Mouse (Mus musculus): ENCODE data around the gene Eef2.
"Not testable (repeated sequence)": the region's sequence is repeated elsewhere in the genome, so short reads cannot be mapped to it uniquely, and the experiment has no call there.

Gene Eef2

GRCm38 (mm10) chr10:81179451-81180342 is 3.3 kb downstream of the Eef2 start:
- DNase-seq (ENCODE audit: low read depth in 1 of 2, low spot score in 2 of 2) = no peak

GRCm38 (mm10) chr10:81180946-81181345 is 4.5 kb downstream of the Eef2 start:
- DNase-seq (ENCODE audit: low read depth in 1 of 2, low spot score in 2 of 2) = no peak

- not testable (repeated sequence) for DNase-seq (ENCODE audit: low read depth in 1 of 2, low spot score in 2 of 2)
Measured at GRCm38 (mm10) chr10:81181860-81182259, 5.4 kb downstream of the Eef2 start.

DNA sequence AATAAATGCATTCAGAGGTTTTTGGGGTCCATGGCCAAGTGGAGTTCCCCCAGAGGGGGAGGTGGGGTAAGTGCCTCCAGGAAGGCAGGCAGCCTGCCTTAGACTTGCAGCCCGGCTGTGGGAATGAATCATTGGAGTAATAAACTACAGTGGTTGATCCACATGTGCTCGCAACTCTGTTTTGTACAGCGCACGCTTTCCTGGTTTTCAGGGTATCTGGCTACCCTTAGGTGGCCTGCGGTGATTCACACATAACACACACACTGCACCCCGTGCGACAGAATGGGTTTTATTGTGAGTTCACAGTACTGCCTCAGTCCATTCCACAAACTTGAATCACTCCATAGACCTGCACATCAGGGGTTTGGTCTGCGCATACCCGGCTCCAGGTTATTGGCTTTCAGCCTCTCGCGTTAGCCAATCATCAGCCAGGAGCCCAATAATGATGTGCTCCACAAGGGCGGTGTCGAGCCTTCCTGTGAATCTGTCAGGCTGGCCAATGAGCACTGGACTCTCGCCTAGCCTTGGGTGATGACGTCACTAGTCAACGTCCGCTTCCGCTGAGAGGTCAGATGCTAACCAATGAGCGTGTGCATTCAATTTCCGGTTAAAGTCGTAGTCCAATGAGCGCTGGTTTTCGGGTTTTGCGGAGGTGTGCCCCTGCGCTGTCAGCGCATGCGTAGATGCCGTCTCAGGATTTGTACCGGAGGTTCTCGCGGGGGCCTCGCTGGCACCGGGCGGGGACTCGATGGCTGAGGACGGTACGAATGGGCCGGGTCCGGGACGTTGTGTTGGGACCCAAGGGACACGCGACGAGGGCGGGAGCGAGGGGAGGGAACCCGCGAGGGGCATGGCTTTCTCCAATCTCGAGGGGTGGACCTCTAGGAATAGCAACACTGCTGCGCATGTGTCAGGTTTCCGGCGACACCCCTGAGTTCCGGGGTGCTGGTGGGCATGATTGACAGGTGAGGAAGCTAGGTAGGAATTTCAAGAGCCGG is 6.2 kb downstream of the Eef2 start, which contains the start of gene Dapk3:
Gene Dapk3 (plus strand): TSS at position 670 of the 998 bp plus-strand sequence.
- DNase-seq (ENCODE audit: low read depth in 1 of 2, low spot score in 2 of 2) = peak; percentile 89 to 94

GRCm38 (mm10) chr10:81183805-81184204 is 7.4 kb downstream of the Eef2 start, which contains the start of gene 4930442H23Rik:
Gene 4930442H23Rik, minus strand, starts transcription at chr10:81183849.
- no peak for DNase-seq (ENCODE audit: low read depth in 1 of 2, low spot score in 2 of 2)

- DNase-seq (ENCODE audit: low read depth in 1 of 2, low spot score in 2 of 2) = no peak
Measured at GRCm38 (mm10) chr10:81184765-81185164, 8.3 kb downstream of the Eef2 start.

GRCm38 (mm10) chr10:81187161-81187560 is 10.7 kb downstream of the Eef2 start:
- no peak for DNase-seq (ENCODE audit: low read depth in 1 of 2, low spot score in 2 of 2)

DNA sequence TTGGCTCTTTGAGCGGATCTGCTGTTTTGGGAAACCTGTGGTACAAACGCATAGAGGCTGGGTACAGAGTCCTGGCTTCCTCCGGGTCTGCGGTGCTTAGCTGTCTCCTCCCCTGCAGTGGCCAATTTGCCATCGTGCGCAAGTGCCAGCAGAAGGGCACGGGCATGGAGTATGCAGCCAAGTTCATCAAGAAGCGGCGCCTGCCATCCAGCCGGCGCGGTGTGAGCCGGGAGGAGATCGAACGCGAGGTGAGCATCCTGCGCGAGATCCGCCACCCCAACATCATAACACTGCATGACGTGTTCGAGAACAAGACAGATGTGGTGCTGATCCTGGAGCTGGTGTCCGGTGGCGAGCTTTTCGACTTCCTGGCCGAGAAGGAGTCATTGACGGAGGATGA is 13.4 kb downstream of the Eef2 start:
- no peak for DNase-seq (ENCODE audit: low read depth in 1 of 2, low spot score in 2 of 2)

DNA sequence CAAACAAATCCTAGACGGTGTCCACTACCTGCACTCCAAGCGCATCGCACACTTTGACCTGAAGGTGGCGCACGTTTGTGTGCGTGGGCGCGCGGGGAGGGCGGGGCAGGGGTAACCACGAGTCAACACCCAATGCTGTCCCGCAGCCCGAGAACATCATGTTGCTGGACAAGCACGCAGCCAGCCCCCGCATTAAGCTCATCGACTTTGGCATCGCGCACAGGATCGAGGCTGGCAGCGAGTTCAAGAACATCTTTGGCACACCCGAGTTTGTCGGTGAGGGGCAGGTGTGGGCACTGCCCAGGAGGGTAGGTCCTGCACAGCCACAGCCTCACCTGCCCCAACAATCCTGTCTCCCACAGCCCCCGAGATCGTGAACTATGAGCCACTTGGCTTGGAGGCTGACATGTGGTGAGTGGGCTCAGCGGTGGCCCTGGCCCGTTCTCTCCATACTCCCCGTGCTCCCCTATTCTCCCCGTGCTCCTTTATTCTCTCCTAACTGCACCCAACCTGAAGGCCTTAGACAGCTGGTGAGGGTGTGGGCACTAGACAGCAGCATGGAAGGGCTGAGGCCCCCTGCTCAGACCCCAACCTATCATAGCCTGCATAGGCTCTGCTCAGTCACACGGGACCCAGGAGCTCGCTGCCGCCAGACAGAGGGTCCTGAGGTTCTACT is 13.9 kb downstream of the Eef2 start:
- no peak for DNase-seq (ENCODE audit: low read depth in 1 of 2, low spot score in 2 of 2)

DNA sequence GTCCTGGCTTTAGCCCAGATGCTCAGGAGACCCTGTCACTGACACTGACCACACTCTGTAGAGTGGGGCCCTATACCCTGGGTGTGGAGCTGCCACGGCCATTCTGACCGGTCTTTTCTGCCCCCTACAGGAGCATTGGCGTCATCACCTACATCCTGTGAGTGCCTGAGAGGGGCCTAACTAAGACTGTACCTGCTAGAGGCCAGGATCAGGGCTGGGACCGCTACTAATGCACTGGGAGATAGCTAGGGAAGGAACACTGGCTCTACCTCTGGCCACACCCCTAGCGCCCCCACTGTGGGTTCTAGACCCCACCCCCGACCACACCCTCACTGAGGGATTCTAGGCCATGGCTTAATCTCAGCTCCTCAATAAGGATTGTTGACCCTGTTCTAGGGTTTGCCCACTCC is 14.5 kb downstream of the Eef2 start:
- no peak for DNase-seq (ENCODE audit: low read depth in 1 of 2, low spot score in 2 of 2)

DNA sequence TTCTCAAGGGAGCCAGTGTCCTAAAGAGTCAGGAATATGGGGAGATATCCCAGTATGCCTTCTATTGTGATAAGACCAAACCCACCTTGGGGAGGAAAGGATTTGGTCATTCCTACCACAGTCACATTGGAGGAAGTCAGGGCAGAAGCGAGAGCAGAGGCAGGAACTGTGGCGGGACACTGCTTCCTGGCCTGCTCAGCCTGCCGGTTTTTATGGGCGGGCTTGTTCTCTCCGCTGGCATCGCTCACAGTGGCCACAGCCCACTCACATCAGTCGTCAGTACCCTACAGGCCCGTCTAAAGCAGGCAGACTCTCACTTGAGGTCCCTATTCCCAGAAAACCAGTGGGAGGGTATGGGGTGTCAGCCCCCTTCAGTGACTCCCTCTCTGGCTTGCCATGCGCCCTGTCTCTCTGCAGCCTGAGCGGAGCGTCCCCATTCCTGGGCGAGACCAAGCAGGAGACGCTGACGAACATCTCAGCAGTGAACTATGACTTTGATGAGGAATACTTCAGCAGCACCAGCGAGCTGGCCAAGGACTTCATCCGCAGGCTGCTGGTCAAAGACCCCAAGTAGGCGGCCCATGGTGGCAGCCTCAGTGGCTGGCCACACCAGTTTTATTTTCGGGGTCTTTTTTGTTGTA is 15.0 kb downstream of the Eef2 start:
- DNase-seq (ENCODE audit: low read depth in 1 of 2, low spot score in 2 of 2) = no peak

DNA sequence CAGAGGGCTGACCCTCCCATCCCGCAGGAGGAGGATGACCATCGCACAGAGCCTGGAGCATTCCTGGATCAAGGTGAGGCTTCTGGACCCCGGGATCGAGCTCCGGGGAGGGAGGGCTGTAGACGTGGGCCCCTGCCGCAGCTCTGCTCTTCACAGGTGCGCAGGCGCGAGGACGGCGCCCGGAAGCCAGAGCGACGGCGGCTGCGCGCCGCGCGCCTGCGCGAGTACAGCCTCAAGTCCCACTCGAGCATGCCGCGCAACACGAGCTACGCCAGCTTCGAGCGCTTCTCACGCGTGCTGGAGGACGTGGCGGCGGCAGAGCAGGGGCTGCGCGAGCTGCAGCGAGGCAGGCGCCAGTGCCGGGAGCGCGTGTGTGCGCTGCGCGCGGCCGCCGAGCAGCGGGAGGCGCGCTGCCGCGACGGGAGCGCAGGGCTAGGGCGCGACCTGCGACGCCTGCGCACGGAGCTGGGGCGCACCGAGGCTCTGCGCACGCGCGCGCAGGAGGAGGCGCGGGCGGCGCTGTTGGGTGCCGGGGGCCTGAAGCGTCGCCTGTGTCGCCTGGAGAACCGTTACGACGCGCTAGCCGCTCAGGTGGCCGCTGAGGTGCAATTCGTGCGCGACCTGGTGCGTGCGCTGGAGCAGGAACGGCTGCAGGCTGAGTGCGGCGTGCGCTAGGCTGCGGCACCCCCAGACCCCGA is 16.0 kb downstream of the Eef2 start:
- peak in 1 of 2 experiments; percentile 66 for DNase-seq (ENCODE audit: low read depth in 1 of 2, low spot score in 2 of 2)

DNA sequence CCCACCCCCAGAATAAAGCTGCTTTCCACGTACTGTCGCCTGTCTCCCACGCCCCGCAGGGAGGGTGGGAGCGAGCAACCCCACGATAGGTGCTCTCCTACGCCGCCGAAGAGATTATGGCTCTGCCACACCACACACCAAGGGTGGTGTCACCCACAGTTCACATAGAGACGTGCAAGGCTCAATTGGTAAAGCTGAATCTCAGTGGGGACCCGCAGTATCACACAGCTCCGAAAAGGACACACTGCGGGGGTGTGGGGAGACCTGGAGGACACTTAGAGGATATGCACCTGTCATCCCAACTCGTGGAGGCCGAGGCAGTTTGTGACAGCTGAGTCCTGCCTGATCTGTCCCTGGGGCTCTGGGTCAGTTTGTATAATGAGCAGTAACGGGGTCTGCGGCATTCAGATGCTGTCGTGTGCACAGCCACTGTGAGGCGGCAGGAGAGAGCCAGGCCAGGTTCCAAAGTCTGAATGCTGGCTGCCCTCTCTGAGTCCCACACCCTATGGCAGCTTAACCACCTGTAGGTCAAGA is 16.6 kb downstream of the Eef2 start:
- DNase-seq (ENCODE audit: low read depth in 1 of 2, low spot score in 2 of 2) = no peak

- DNase-seq (ENCODE audit: low read depth in 1 of 2, low spot score in 2 of 2) = no peak
Measured at GRCm38 (mm10) chr10:81193991-81194774, 17.8 kb downstream of the Eef2 start.

DNA sequence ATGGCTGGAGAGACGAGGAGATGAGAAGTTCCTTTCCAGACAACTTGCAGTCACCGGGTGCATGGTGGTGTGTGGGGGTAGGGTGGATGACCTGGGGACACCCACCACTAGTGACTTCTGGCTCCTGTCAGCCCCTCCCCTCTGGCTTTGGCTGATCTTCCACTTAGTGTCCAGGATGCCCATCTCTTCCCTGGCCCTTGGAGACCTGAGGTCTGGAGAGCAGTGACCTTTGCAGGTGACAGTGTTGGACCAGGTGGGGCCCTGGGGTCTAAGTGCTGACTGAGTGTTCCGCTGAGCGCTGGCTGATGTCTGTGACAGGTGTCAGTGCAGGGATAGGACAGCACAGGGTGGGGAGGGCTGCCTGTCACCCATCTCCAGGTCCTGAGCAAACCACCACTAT is 18.9 kb downstream of the Eef2 start:
- DNase-seq (ENCODE audit: low read depth in 1 of 2, low spot score in 2 of 2) = no peak

GRCm38 (mm10) chr10:81196470-81197065 is 20.1 kb downstream of the Eef2 start:
- DNase-seq (ENCODE audit: low read depth in 1 of 2, low spot score in 2 of 2) = no peak

GRCm38 (mm10) chr10:81197305-81197704 is 20.9 kb downstream of the Eef2 start:
- no peak for DNase-seq (ENCODE audit: low read depth in 1 of 2, low spot score in 2 of 2)

GRCm38 (mm10) chr10:81198230-81198629 is 21.8 kb downstream of the Eef2 start:
- peak in 1 of 2 experiments; percentile 51 for DNase-seq (ENCODE audit: low read depth in 1 of 2, low spot score in 2 of 2)
